Mouse (Mus musculus) induced T-regulatory cell, adult 2 months (primary cell): Measurements from ENCODE around the gene Hoxa2.
A peak's percentile ranks its signal among the peaks of the same experiment; 100 is the strongest.

Source experiments
- DNase-seq: peaks from one replicate; pipeline ENCODE4 v3.0.0-alpha.2; 2012; ENCODE audit warnings: low read depth

Gene Hoxa2

DNA sequence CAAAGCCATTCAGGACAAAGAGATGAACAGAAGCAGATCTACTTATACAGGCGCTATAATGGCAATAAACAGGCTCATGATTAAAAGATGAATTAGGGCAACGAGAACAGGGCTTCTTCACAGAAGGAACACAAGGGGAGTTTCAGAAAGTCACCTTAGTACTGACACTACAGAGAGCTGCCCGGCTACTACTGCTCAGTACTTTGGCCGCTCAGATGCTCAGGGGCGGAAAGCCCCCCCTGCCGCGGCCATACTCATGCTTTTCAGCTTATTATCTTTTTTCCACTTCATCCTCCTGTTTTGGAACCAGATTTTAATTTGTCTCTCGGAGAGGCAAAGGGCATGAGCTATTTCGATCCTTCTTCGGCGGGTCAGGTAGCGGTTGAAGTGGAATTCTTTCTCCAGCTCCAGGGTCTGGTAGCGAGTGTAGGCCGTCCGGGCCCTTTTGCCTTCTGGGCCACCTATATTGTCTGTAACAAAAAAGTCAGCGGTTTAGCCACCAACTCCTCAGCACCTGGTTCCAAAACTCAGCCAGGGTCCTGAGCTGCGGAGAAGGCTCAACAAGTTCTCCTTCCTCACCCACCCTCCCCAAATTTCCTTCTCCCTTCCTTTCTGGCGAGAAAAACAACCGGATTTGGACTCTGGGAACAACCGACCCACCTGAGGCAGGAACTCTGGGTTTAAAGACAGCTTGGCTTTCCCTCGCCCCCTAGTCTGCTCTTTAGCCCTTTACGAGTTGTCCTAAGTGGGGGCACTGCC lies 37.9 kb upstream of the Hoxa2 start:
- no peak for DNase-seq

GRCm38 (mm10) chr6:52201269-52201668 lies 36.6 kb upstream of the Hoxa2 start:
- DNase-seq: no peak

- DNase-seq: no peak
Measured at GRCm38 (mm10) chr6:52200751-52201250, 36.2 kb upstream of the Hoxa2 start.

- DNase-seq: no peak
Measured at GRCm38 (mm10) chr6:52200073-52200750, 35.6 kb upstream of the Hoxa2 start.

- DNase-seq: no peak
Measured at GRCm38 (mm10) chr6:52197271-52197670, 32.6 kb upstream of the Hoxa2 start.

GRCm38 (mm10) chr6:52196811-52197210 lies 32.2 kb upstream of the Hoxa2 start:
- no peak for DNase-seq

GRCm38 (mm10) chr6:52194690-52195089 lies 30.1 kb upstream of the Hoxa2 start:
- no peak for DNase-seq

DNA sequence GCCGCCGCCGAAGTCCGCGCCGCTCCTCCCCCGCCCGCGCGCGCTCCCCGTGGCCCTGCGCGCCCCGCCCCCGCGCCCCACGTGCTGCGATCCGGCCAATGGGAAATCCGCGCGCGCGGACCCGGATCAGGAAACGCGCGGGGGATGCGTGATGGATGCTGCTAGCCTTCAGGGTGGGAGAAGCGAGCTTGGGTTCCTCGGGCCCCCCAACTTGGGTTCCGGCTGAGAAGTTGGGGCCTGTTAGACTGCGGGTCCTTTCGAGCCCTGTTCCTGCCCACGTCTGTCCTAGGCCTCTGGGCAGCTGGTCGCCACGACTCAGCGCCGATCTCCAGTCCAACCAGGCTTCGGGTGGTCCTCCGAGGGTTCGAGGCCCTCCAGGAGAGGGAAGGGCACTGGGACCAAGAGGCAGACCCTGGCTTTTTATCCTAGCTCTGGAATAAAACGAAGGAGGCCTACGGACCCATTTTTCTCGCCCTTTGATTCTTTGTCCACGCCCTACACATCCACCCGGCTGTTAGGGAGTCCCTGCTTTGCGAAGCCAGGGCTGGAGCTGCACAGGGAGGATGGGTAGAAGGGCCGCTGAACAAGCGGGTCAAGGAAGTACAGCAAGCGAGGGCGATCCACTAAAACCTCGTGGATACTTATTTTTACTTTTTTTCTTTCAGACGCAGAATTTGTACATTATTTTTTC lies 27.4 kb upstream of the Hoxa2 start:
- DNase-seq: peak; percentile 85

GRCm38 (mm10) chr6:52190906-52191810 lies 26.5 kb upstream of the Hoxa2 start, which contains the start of gene Hoxa4:
Hoxa4 (minus strand) TSS chr6:52191753.
- peak; percentile 10 for DNase-seq

- no peak for DNase-seq
Measured at GRCm38 (mm10) chr6:52190410-52190809, 25.8 kb upstream of the Hoxa2 start.

- DNase-seq: peak; percentile 6
Measured at GRCm38 (mm10) chr6:52189909-52190308, 25.3 kb upstream of the Hoxa2 start.

- no peak for DNase-seq
Measured at GRCm38 (mm10) chr6:52189172-52189591, 24.6 kb upstream of the Hoxa2 start.

GRCm38 (mm10) chr6:52186500-52186899 lies 21.9 kb upstream of the Hoxa2 start:
- no peak for DNase-seq

- no peak for DNase-seq
Measured at GRCm38 (mm10) chr6:52185834-52186233, 21.2 kb upstream of the Hoxa2 start.

- DNase-seq: no peak
Measured at GRCm38 (mm10) chr6:52185222-52185621, 20.6 kb upstream of the Hoxa2 start.

DNA sequence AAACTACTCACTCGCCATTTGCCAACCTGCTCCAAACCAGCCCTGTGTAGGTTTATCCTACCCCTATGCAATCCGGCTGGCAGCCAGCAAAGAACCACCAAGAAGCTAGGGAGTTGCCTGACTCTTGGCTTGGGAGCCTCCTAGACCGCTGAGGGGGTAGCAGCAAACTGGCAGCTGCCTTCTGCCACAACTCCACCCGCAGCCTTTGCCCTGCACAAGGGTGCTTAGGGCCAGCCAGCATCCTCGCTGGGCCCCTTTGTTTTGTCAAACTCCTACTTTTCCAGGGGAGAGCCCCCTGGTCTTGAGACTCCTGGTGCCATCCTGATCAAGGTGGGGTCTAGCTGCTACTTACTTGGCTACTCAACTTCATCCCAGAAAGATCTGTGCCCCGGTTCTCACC lies 20.0 kb upstream of the Hoxa2 start:
- no peak for DNase-seq

- no peak for DNase-seq
Measured at GRCm38 (mm10) chr6:52183311-52184080, 18.9 kb upstream of the Hoxa2 start.

DNA sequence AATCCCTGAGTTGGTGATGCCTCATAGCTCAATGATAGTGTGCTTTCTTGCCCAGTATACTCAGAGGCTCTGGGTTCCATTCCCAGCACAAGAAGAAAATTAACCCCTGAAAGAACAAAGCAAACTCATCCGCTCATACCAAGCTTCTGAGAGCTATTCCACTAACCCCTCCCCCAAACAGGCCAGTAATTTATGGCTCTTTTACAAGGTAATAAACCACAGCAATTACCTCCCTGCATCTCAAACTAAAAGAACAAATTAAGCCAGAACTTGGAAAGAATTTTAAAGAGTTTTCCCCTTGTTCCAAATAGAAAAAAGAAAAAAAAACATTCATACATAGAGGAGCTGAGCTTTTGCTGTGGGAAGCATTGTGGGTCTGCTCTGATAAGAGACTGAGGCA lies 18.2 kb upstream of the Hoxa2 start:
- no peak for DNase-seq

- DNase-seq: no peak
Measured at GRCm38 (mm10) chr6:52182030-52182429, 17.4 kb upstream of the Hoxa2 start.

DNA sequence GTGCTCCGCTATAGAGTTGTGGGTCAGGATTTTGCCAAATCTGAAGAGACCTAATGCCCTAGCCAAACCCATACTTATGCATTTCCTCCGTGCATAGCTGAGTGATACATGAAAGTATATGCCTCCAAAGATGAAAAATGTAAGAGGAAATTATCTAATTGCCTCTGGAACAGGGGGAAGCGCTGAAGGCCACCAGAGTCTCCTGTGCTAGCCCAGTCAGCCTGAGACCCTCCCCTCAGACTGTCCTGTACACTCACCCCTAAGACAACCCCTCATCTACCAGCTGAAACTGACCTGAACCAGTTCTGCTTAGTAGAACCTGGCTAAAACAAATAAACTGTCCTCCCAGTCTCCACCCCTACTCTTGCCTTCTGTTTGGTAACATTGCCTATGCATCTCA lies 16.1 kb upstream of the Hoxa2 start:
- no peak for DNase-seq

DNA sequence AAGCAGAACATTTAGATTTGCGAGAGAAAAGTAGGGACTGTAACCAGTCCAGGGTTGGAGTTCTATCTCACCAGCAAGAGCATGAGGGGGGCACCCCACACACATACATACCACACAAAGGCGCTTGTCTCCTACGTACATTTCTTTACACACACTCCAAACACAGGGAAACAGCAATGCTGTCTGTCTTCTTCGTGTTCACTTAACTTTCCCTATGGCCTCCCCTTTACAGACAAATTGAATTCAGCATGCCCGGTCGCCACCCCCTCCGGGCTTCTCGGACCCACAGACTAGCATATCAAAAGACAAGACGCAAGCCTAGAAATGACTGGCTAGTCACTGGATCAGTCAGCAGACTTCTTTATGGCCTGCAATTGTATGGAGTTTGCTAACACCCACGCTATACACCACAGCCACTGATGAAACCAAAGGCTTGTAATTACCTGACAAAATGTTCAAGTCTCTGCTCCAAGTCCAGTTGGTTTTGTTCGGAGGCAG lies 15.6 kb upstream of the Hoxa2 start:
- DNase-seq: no peak
